Mouse (Mus musculus) MEL (cell line): ENCODE measurements around the gene Med1. TPM values are rescaled to one million over a fixed set of nuclear protein-coding genes. Genes with fewer than 3 reads are reported as not detected.
A peak's percentile ranks its signal among the peaks of the same experiment; 100 is the strongest.

Experiments
- DNase-seq: peaks from one replicate; pipeline ENCODE4 v3.0.0; 2011; ENCODE audit warnings: low read depth, low spot score
- H3K27ac ChIP-seq: 2 replicates; pipeline ENCODE4 v1.5.1; 2012; ENCODE audit warnings: low read depth, mild to moderate bottlenecking, control low read depth, low read length, moderate library complexity; ENCODE audit not compliant: control insufficient read depth
- H3K27me3 ChIP-seq, 2 experiments: fragments of 150-350 bp in 1 of 2; sonication (generic) in 1 of 2; 2 replicates each; pipeline ENCODE4 v1.6.1; 2012; ENCODE audit warnings: low read length in 2 of 2, mild to moderate bottlenecking in 2 of 2, improper control_type of control experiment in 1 of 2, moderate library complexity in 1 of 2; ENCODE audit not compliant: insufficient read depth in 2 of 2, control insufficient read depth in 1 of 2
- H3K36me3 ChIP-seq, 2 experiments: 2 replicates each; pipeline ENCODE4 v1.6.1; 2012 to 2014; ENCODE audit warnings: low read length in 2 of 2, improper control_type of control experiment in 1 of 2, inconsistent platforms in 1 of 2, mild to moderate bottlenecking in 1 of 2; ENCODE audit not compliant: insufficient read depth in 2 of 2, control insufficient read depth in 1 of 2
- H3K4me1 ChIP-seq, 2 experiments: fragments of 150-350 bp in 1 of 2; sonication (generic) in 1 of 2; 2 replicates each; pipeline ENCODE4 v1.6.1; 2012; ENCODE audit warnings: low read length in 2 of 2, improper control_type of control experiment in 1 of 2, mild to moderate bottlenecking in 1 of 2; ENCODE audit not compliant: insufficient read depth in 2 of 2, control insufficient read depth in 1 of 2
- H3K4me3 ChIP-seq, 2 experiments: fragments of 150-350 bp in 1 of 2; sonication (generic) in 1 of 2; 2 replicates each; pipeline ENCODE4 v1.5.1; 2012; ENCODE audit warnings: low read depth in 2 of 2, low read length in 2 of 2, mild to moderate bottlenecking in 2 of 2, moderate library complexity in 2 of 2, control low read depth in 1 of 2, improper control_type of control experiment in 1 of 2; ENCODE audit not compliant: control insufficient read depth in 1 of 2, insufficient read depth in 1 of 2
- H3K79me2 ChIP-seq: 2 replicates; pipeline ENCODE4 v1.6.1; 2012; ENCODE audit warnings: mild to moderate bottlenecking, low read length, moderate library complexity; ENCODE audit not compliant: control insufficient read depth, poor library complexity, insufficient read depth
- H3K9ac ChIP-seq: 2 replicates; pipeline ENCODE4 v1.6.1; 2012; ENCODE audit warnings: low read depth, mild to moderate bottlenecking, control low read depth, low read length, moderate library complexity; ENCODE audit not compliant: control insufficient read depth, poor library complexity, severe bottlenecking
- H3K9me3 ChIP-seq: fragments of 150-350 bp; sonication (generic); replicated peaks from 2 replicates; pipeline ENCODE4 v1.6.1; 2012; ENCODE audit warnings: mild to moderate bottlenecking, low read length, improper control_type of control experiment, moderate library complexity; ENCODE audit not compliant: insufficient read depth
- CHD2 ChIP-seq: IDR thresholded peaks from 2 replicates; pipeline ENCODE4 v1.6.1; 2011; ENCODE audit warnings: low read length, improper control_type of control experiment
- CTCF ChIP-seq, 3 experiments: IDR thresholded peaks in 2 of 3; conservative IDR thresholded peaks in 1 of 3; 2 replicates each; pipeline ENCODE4 v1.5.1; 2011 to 2012; ENCODE audit warnings: low read length in 3 of 3, low read depth in 2 of 3, mild to moderate bottlenecking in 2 of 3, improper control_type of control experiment in 1 of 3, inconsistent platforms in 1 of 3, mixed read lengths in 1 of 3, moderate library complexity in 1 of 3; ENCODE audit not compliant: control insufficient read depth in 1 of 3, insufficient read depth in 1 of 3, poor library complexity in 1 of 3, severe bottlenecking in 1 of 3
- GABPA ChIP-seq: IDR thresholded peaks from 2 replicates; pipeline ENCODE4 v1.6.1; 2012; ENCODE audit warnings: low read depth, mild to moderate bottlenecking, inconsistent platforms, low read length, improper control_type of control experiment, moderate library complexity
- JUND ChIP-seq: IDR thresholded peaks from 2 replicates; pipeline ENCODE4 v1.6.1; 2011; ENCODE audit warnings: low read depth, mild to moderate bottlenecking, improper control_type of control experiment, low read length
- MAX ChIP-seq: IDR thresholded peaks from 2 replicates; pipeline ENCODE4 v1.6.1; 2011; ENCODE audit warnings: low read length, improper control_type of control experiment
- MEF2A ChIP-seq: IDR thresholded peaks from 2 replicates; pipeline ENCODE4 v1.6.1; 2014; ENCODE audit warnings: low read depth, mild to moderate bottlenecking, inconsistent platforms, low read length, improper control_type of control experiment; ENCODE audit not compliant: poor library complexity, insufficient replicate concordance, severe bottlenecking; ENCODE audit errors: extremely low read depth
- MYB ChIP-seq: IDR thresholded peaks from 2 replicates; pipeline ENCODE4 v1.6.1; 2011; ENCODE audit warnings: mild to moderate bottlenecking, low read depth, low read length, improper control_type of control experiment
- NRF1 ChIP-seq: IDR thresholded peaks from 2 replicates; pipeline ENCODE4 v1.6.1; 2014; ENCODE audit warnings: low read depth, mild to moderate bottlenecking, inconsistent platforms, low read length, improper control_type of control experiment, moderate library complexity; ENCODE audit not compliant: poor library complexity, insufficient read depth, severe bottlenecking
- POLR2AphosphoS2 ChIP-seq: IDR thresholded peaks from 2 replicates; pipeline ENCODE4 v1.6.1; 2011; ENCODE audit warnings: low read length, improper control_type of control experiment
- RCOR1 ChIP-seq: IDR thresholded peaks from 2 replicates; pipeline ENCODE4 v1.6.1; 2012; ENCODE audit warnings: low read depth, mild to moderate bottlenecking, inconsistent platforms, low read length, improper control_type of control experiment
- SMC3 ChIP-seq: IDR thresholded peaks from 2 replicates; pipeline ENCODE4 v1.6.1; 2011; ENCODE audit warnings: low read depth, low read length, improper control_type of control experiment
- UBTF ChIP-seq: IDR thresholded peaks from 2 replicates; pipeline ENCODE4 v1.6.1; 2012; ENCODE audit warnings: low read depth, mild to moderate bottlenecking, inconsistent platforms, low read length, improper control_type of control experiment, moderate library complexity, borderline replicate concordance; ENCODE audit not compliant: insufficient read depth
- ZKSCAN1 ChIP-seq: IDR thresholded peaks from 2 replicates; pipeline ENCODE4 v1.6.1; 2012; ENCODE audit warnings: low read depth, mild to moderate bottlenecking, inconsistent platforms, low read length, improper control_type of control experiment, moderate library complexity
- ZMIZ1 ChIP-seq: IDR thresholded peaks from 2 replicates; pipeline ENCODE4 v1.6.1; 2012; ENCODE audit warnings: low read depth, mild to moderate bottlenecking, inconsistent platforms, low read length, improper control_type of control experiment, moderate library complexity
- polyA plus RNA-seq, 2 experiments: library from polyadenylated mRNA; stranded (reverse) in 1 of 2; unstranded in 1 of 2; fragments of >175 nt in 1 of 2; fragments of >200 nt in 1 of 2; gene quantifications; 2 replicates each; pipeline versions ENCODE4 v1.2.1 to v1.2.4; 2012; ENCODE audit warnings: low replicate concordance in 2 of 2, low read depth in 1 of 2; ENCODE audit not compliant: insufficient read length in 2 of 2, insufficient read depth in 1 of 2, missing spikeins in 1 of 2
- total RNA-seq: library from RNA; depleted of rRNA; stranded (reverse); fragments of 300-350 nt; gene quantifications from 2 replicates; pipeline ENCODE4 v1.2.3, GENCODE M21; 2012

Med1 gene
- total and polyA plus RNA-seq, 3 experiments, result 39.9 to 122 (median 58.6) TPM

DNA sequence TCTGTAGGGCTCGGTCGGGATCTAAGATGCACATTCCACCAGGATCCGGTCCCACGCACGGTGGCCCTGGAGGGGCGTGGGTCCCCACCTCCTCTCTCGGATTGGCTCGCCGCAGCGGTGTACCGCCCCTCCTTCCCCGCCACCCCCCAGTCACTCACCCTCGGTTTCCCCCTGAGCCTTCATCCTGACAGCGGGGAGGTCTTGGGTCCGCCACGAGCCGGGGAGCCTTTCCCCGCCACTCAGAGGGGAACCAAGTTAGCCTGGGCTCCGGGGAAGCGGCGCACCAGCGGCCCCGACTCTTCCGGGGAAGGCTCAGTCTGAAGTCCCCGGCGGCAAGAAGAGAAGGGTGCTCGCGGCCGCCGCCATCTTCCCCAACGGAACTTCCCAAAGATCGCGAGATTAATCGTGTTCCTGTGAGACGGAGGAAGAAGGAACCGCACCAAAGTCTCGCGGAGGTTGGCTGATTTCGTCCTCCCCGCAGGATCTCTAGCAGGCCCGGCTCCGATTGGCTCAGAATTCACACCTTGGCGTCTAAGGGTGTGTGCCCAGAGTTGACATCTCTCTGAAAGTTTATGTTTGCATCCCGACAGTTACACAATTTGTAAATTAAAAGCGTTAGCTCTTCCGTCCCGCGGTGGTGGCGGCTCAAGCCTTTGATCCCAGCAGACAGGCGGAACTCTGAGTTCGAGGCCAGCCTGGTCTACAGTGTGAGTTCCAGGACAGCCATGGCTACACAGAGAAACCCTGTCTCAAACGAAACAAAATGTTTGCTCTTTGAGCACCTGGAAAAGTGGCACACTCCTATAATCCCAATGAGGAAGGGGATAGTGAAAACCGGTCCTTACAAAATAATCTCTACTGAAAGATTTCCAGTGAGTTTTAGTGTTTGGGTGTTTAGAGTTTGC is at the start of gene Med1 (continued):
- TF ChIP-seq CHD2 (peak; percentile 97), NRF1 (no peak), JUND (no peak), RCOR1 (no peak)
- TF ChIP-seq, all 39 proteins: peak for 15

DNA sequence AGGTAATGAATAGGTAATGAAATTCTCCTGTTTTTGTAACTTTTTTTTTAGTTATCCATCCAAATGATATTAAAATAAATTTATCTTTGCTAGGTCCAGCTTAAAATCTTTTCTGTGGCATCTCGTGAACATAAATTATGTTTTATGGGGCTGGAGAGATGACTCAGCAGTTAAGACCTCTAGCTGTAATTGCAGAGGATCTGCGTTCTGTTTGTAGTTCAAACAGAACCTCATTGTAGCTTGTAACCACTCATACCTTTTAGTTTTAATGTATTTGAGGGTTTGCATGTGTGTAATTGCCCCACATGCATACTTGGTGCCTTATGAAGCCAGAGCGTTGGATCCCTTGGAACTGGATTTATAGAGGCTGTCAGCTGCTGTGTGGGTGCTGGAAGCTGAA is 45.9 kb upstream of the Med1 start:
- DNase-seq, result no peak
- no peak overlapping the region for H3K27ac ChIP-seq
- no peak overlapping the region for H3K4me3 ChIP-seq
- TF ChIP-seq UBTF (no peak), POLR2AphosphoS2 (no peak), CTCF (IDR thresholded peaks at IDR 0.05 in 2 of 3, conservative IDR thresholded peaks at IDR 0.05 in 1 of 3; ENCODE audit: control insufficient read depth in 1 of 3, insufficient read depth in 1 of 3, low read depth in 2 of 3, low read length in 3 of 3, poor library complexity in 1 of 3, severe bottlenecking in 1 of 3) (no peak), ZMIZ1 (no peak), ZKSCAN1 (no peak), MEF2A (no peak), MAX (no peak), MYB (no peak)
- H3K9me3 ChIP-seq, result no peaks in the 10 kb centered on the region
- H3K4me1 ChIP-seq, result peaks cover 0 to 23% of the 10 kb centered on the region in 2 experiments; a peak in 2 of 4 replicates
- peaks cover 20 to 84% of the 10 kb centered on the region in 2 experiments for H3K36me3 ChIP-seq
- no peaks in the 10 kb centered on the region for H3K79me2 ChIP-seq
- no peaks in the 10 kb centered on the region for H3K27me3 ChIP-seq
- H3K9ac ChIP-seq, result no peak overlapping the region

DNA sequence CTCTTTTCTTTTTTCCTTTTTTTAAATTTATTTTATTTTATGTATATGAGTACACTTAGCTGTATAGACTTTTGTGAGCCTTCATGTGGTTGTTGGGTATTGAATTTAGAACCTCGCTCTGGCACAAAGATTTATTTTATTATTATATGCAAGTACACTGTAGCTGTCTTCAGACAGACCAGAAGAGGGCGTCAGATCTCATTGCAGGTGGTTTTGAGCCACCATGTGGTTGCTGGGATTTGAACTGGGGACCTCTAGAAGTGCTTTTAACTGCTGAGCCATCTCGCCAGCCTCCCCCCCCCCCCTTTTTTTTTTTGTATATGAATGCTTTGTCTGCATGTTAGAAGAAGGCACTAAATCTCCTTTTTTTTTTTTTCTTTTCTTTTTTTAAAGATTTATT is 45.3 kb upstream of the Med1 start:
- peak; percentile 54 for DNase-seq
- Histone ChIP-seq H3K27ac (no peak overlapping the region), H3K36me3 (peaks cover 18 to 82% of the 10 kb centered on the region in 2 experiments)

More for the DNA sequence above, 45.3 kb upstream of the Med1 start:
- H3K9ac ChIP-seq, result no peak overlapping the region
- no peaks in the 10 kb centered on the region for H3K9me3 ChIP-seq
- H3K79me2 ChIP-seq, result no peaks in the 10 kb centered on the region
- peaks cover 0 to 21% of the 10 kb centered on the region in 2 experiments; a peak in 2 of 4 replicates for H3K4me1 ChIP-seq
- TF ChIP-seq MYB (no peak), CTCF (IDR thresholded peaks at IDR 0.05 in 2 of 3, conservative IDR thresholded peaks at IDR 0.05 in 1 of 3; ENCODE audit: control insufficient read depth in 1 of 3, insufficient read depth in 1 of 3, low read depth in 2 of 3, low read length in 3 of 3, poor library complexity in 1 of 3, severe bottlenecking in 1 of 3) (peak in 2 of 3 experiments; percentile 21 to 41; a peak in 3 of 6 replicates), SMC3 (0 out of 2 replicates have a peak, but pooled peaks have one; percentile 6), GABPA (no peak)
- H3K27me3 ChIP-seq, result no peaks in the 10 kb centered on the region
- no peak overlapping the region for H3K4me3 ChIP-seq
